Mouse (Mus musculus): ENCODE data around the gene Atp6v1f. TPM values are rescaled to one million over a fixed set of nuclear protein-coding genes. Genes with fewer than 3 reads are reported as not detected.

The Atp6v1f gene
- polyA plus RNA-seq, 1 experiment from 2014 or later, result 439 TPM

GRCm38 (mm10) chr6:29496270-29496669 lies 28.8 kb downstream of the Atp6v1f start:
- Histone ChIP-seq H3K27me3 (replicated peaks; ENCODE audit: control insufficient read depth, insufficient read depth, low read length) (0 out of 2 replicates have a peak, but pooled peaks cover 4% of the 10 kb centered on the region), H3K9me3 (ENCODE audit: control insufficient read depth) (no peaks in the 10 kb centered on the region), H3K4me1 (replicated peaks; ENCODE audit: control insufficient read depth, insufficient read depth, low read length) (no peaks in the 10 kb centered on the region), H3K27ac (ENCODE audit: low read depth, low read length) (no peak overlapping the region), H3K4me3 (ENCODE audit: low read depth, low read length) (no peak overlapping the region), H3K36me3 (ENCODE audit: control insufficient read depth, insufficient read depth) (0 out of 2 replicates have a peak, but pooled peaks cover 2% of the 10 kb centered on the region), H3K4me2 (replicated peaks; ENCODE audit: low read depth) (no peak overlapping the region), H3K9ac (ENCODE audit: low read depth, low read length) (no peak overlapping the region)
- 30% methylated on average over 25 of the region's 25 CpGs for WGBS
- ATAC-seq, result no peak
- no peak for TF ChIP-seq CTCF (IDR thresholded peaks at IDR 0.05; ENCODE audit: low read depth)

- no peaks in the 10 kb centered on the region for H3K4me1 ChIP-seq (replicated peaks; ENCODE audit: control insufficient read depth, insufficient read depth, low read length)
- H3K4me2 ChIP-seq (replicated peaks; ENCODE audit: low read depth), result no peak overlapping the region
- ATAC-seq, result no peak
- no peaks in the 10 kb centered on the region for H3K9me3 ChIP-seq (ENCODE audit: control insufficient read depth)
- no peak overlapping the region for H3K4me3 ChIP-seq (ENCODE audit: low read depth, low read length)
- H3K27me3 ChIP-seq (replicated peaks; ENCODE audit: control insufficient read depth, insufficient read depth, low read length), result 0 out of 2 replicates have a peak, but pooled peaks cover 4% of the 10 kb centered on the region
- H3K27ac ChIP-seq (ENCODE audit: low read depth, low read length), result no peak overlapping the region
- 36% methylated on average over 2 of the region's 2 CpGs for WGBS
- TF ChIP-seq CTCF (IDR thresholded peaks at IDR 0.05; ENCODE audit: low read depth), result no peak
- no peaks in the 10 kb centered on the region for H3K36me3 ChIP-seq (ENCODE audit: control insufficient read depth, insufficient read depth)
- no peak overlapping the region for H3K9ac ChIP-seq (ENCODE audit: low read depth, low read length)
Measured at GRCm38 (mm10) chr6:29497791-29498190, 30.3 kb downstream of the Atp6v1f start.

GRCm38 (mm10) chr6:29500177-29500576 lies 32.7 kb downstream of the Atp6v1f start:
- Histone ChIP-seq H3K9ac (ENCODE audit: low read depth, low read length) (no peak overlapping the region), H3K9me3 (ENCODE audit: control insufficient read depth) (no peaks in the 10 kb centered on the region), H3K27me3 (replicated peaks; ENCODE audit: control insufficient read depth, insufficient read depth, low read length) (0 out of 2 replicates have a peak, but pooled peaks cover 4% of the 10 kb centered on the region), H3K4me2 (replicated peaks; ENCODE audit: low read depth) (no peak overlapping the region), H3K36me3 (ENCODE audit: control insufficient read depth, insufficient read depth) (no peaks in the 10 kb centered on the region), H3K4me3 (ENCODE audit: low read depth, low read length) (no peak overlapping the region), H3K4me1 (replicated peaks; ENCODE audit: control insufficient read depth, insufficient read depth, low read length) (no peaks in the 10 kb centered on the region), H3K27ac (ENCODE audit: low read depth, low read length) (no peak overlapping the region)
- 67% methylated on average over 7 of the region's 7 CpGs for WGBS
- no peak for TF ChIP-seq CTCF (IDR thresholded peaks at IDR 0.05; ENCODE audit: low read depth)
- ATAC-seq, result no peak

GRCm38 (mm10) chr6:29500810-29501209 lies 33.3 kb downstream of the Atp6v1f start:
- Histone ChIP-seq H3K27me3 (replicated peaks; ENCODE audit: control insufficient read depth, insufficient read depth, low read length) (0 out of 2 replicates have a peak, but pooled peaks cover 3% of the 10 kb centered on the region), H3K9me3 (ENCODE audit: control insufficient read depth) (no peaks in the 10 kb centered on the region), H3K4me1 (replicated peaks; ENCODE audit: control insufficient read depth, insufficient read depth, low read length) (no peaks in the 10 kb centered on the region), H3K9ac (ENCODE audit: low read depth, low read length) (no peak overlapping the region), H3K27ac (ENCODE audit: low read depth, low read length) (no peak overlapping the region), H3K4me3 (ENCODE audit: low read depth, low read length) (no peak overlapping the region), H3K36me3 (ENCODE audit: control insufficient read depth, insufficient read depth) (no peaks in the 10 kb centered on the region), H3K4me2 (replicated peaks; ENCODE audit: low read depth) (no peak overlapping the region)
- ATAC-seq, result no peak
- TF ChIP-seq CTCF (IDR thresholded peaks at IDR 0.05; ENCODE audit: low read depth), result no peak
- 86% methylated on average over 6 of the region's 6 CpGs for WGBS

- TF ChIP-seq CTCF (IDR thresholded peaks at IDR 0.05; ENCODE audit: low read depth), result peak; percentile 67
- Histone ChIP-seq H3K4me2 (replicated peaks; ENCODE audit: low read depth) (no peak overlapping the region), H3K9ac (ENCODE audit: low read depth, low read length) (no peak overlapping the region), H3K4me1 (replicated peaks; ENCODE audit: control insufficient read depth, insufficient read depth, low read length) (no peaks in the 10 kb centered on the region), H3K27ac (ENCODE audit: low read depth, low read length) (no peak overlapping the region), H3K9me3 (ENCODE audit: control insufficient read depth) (no peaks in the 10 kb centered on the region), H3K27me3 (replicated peaks; ENCODE audit: control insufficient read depth, insufficient read depth, low read length) (no peaks in the 10 kb centered on the region), H3K36me3 (ENCODE audit: control insufficient read depth, insufficient read depth) (no peaks in the 10 kb centered on the region), H3K4me3 (ENCODE audit: low read depth, low read length) (no peak overlapping the region)
- WGBS, result 96% methylated on average over 1 of the region's 1 CpGs
- ATAC-seq, result no peak
Measured at GRCm38 (mm10) chr6:29501599-29501998, 34.1 kb downstream of the Atp6v1f start.

- Histone ChIP-seq H3K4me2 (replicated peaks; ENCODE audit: low read depth) (no peak overlapping the region), H3K36me3 (ENCODE audit: control insufficient read depth, insufficient read depth) (no peaks in the 10 kb centered on the region), H3K4me1 (replicated peaks; ENCODE audit: control insufficient read depth, insufficient read depth, low read length) (0 out of 2 replicates have a peak, but pooled peaks cover 3% of the 10 kb centered on the region), H3K9me3 (ENCODE audit: control insufficient read depth) (no peaks in the 10 kb centered on the region), H3K27ac (ENCODE audit: low read depth, low read length) (no peak overlapping the region), H3K9ac (ENCODE audit: low read depth, low read length) (no peak overlapping the region), H3K27me3 (replicated peaks; ENCODE audit: control insufficient read depth, insufficient read depth, low read length) (peaks cover 5% of the 10 kb centered on the region; the same call in 1 of the 2 replicates), H3K4me3 (ENCODE audit: low read depth, low read length) (no peak overlapping the region)
- ATAC-seq, result no peak
- TF ChIP-seq CTCF (IDR thresholded peaks at IDR 0.05; ENCODE audit: low read depth), result peak; percentile 27
- WGBS, result 89% methylated on average over 5 of the region's 5 CpGs
Measured at GRCm38 (mm10) chr6:29505493-29505892, 38.0 kb downstream of the Atp6v1f start.

All from intestine, postnatal 0 days (tissue).